Mouse (Mus musculus): ENCODE measurements around the gene Avil.

DNA sequence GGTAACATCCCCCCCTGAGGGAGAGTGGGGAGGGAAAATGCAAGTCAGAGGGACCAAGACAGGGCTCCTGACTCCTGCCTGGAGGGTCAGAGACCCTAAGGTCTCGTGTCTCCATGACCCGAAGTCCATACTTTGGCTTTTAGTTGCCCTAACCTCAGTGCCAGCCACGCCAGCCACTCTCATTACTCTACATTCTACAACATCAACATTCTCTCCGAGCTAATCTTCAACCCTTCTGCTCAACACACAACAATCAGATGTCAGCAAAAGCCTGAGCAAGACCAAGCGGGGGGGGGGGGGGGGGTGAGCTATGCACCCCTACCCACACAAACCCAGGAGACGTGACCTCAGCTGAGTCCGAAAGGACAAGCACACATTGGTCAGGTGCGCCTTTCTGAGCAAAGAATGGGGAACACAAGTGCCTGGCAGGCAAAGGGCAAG, 32.8 kb downstream of the Avil start:
- TF ChIP-seq ZNF384 (IDR thresholded peaks at IDR 0.05; ENCODE audit: low read depth, low read length) (no peak), SIN3A (IDR thresholded peaks at IDR 0.05; ENCODE audit: low read length) (no peak), USF1 (IDR thresholded peaks at IDR 0.05; ENCODE audit: low read depth, low read length) (no peak), MAFK (IDR thresholded peaks at IDR 0.05; ENCODE audit: insufficient replicate concordance, low read length) (no peak), ELF1 (IDR thresholded peaks at IDR 0.05; ENCODE audit: low read depth, low read length) (no peak), POLR2A (IDR thresholded peaks at IDR 0.05; ENCODE audit: low read depth, low read length) (no peak), EP300 (IDR thresholded peaks at IDR 0.05; ENCODE audit: low read length) (no peak), E2F4 (IDR thresholded peaks at IDR 0.05; ENCODE audit: insufficient replicate concordance, low read depth, low read length) (no peak), POLR2AphosphoS2 (IDR thresholded peaks at IDR 0.05; ENCODE audit: low read depth, low read length) (no peak), TBP (conservative IDR thresholded peaks at IDR 0.05; ENCODE audit: low read depth, low read length) (no peak), NELFE (IDR thresholded peaks at IDR 0.05; ENCODE audit: low read depth, low read length) (no peak), MYC (IDR thresholded peaks at IDR 0.05; ENCODE audit: low read depth, low read length) (no peak)
